Mouse (Mus musculus): ENCODE measurements around the gene Minpp1. TPM values are rescaled to one million over a fixed set of nuclear protein-coding genes. Genes with fewer than 3 reads are reported as not detected.
"Not testable (repeated sequence)": the region's sequence is repeated elsewhere in the genome, so short reads cannot be mapped to it uniquely, and the experiment has no call there.

The Minpp1 gene
- polyA plus RNA-seq (2014; fragmentation: Nextera tagmentation; extraction: Ambion mirVana): 68.9 and 73.8 TPM in 2 replicates

DNA sequence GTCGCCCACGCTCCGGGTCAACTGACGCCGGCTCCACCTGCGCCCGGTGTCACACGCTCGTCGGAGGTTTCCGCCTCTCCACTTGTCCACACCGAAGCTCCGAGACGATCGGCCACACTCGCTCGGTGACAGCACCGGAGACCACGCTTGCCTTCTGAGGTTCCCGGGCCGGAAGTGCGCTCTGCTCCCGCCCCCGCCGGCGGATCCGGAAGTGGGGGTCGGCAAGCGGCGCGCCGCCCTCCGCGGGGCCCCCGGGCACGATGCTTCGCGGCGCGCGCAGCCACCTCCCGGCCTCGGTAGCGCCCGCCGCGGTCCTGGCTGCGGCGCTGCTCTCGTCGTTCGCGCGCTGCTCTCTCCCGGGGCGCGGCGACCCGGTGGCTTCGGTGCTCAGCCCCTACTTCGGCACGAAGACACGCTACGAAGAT is at the start of gene Minpp1:
Minpp1 (plus strand) TSS at position 89 of the 425 bp plus-strand sequence.
- under 1% methylated on average over 64 of the region's 64 CpGs for WGBS
- DNase-seq (ENCODE audit: low spot score, missing footprints) (peak; percentile 99), ATAC-seq (ENCODE audit: low FRiP score) (peak; percentile 94)
- Histone ChIP-seq H3K36me3 (ENCODE audit: control insufficient read depth, insufficient read depth, low read length) (no peaks in the 10 kb centered on the region), H3K4me3 (ENCODE audit: low read depth, low read length) (peak within 1 kb of the TSS; percentile 72), H3K4me1 (ENCODE audit: control insufficient read depth, insufficient read depth, low read length) (peaks cover 13% of the 10 kb centered on the region), H3K9me3 (ENCODE audit: control insufficient read depth, low read length) (no peaks in the 10 kb centered on the region), H3K9ac (ENCODE audit: low read length) (peak within 1 kb of the TSS; percentile 79), H3K27me3 (ENCODE audit: control insufficient read depth, insufficient read depth, low read length) (no peaks in the 10 kb centered on the region), H3K4me2 (peak within 1 kb of the TSS; percentile 75), H3K27ac (ENCODE audit: low read depth, low read length) (peak within 1 kb of the TSS; percentile 76)

DNA sequence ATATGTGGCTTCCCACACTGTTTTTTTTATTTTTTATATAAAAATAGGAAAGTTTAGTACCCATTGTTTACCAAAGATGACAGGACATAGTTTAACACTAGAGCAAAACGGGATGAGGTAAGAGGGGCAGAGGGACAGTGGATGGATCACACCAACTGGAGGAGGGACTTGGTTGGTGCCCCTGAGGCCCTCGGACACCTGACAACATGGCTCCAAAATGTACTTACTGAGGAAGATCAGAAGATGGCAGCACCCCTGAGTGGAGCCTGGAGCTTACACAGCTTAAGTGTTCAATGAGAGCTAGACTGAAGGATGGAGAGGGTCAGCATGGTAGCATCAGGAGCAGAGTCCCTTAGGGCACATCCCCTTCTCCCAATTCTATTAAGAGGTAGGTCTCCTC is 46.2 kb upstream of the Minpp1 start:
- Histone ChIP-seq H3K4me1 (ENCODE audit: control insufficient read depth, insufficient read depth, low read length) (no peaks in the 10 kb centered on the region), H3K27ac (ENCODE audit: low read depth, low read length) (no peak overlapping the region), H3K4me3 (ENCODE audit: low read depth, low read length) (no peak overlapping the region), H3K9me3 (ENCODE audit: control insufficient read depth, low read length) (no peaks in the 10 kb centered on the region; the same call in 1 of the 2 replicates), H3K27me3 (ENCODE audit: control insufficient read depth, insufficient read depth, low read length) (no peaks in the 10 kb centered on the region), H3K36me3 (ENCODE audit: control insufficient read depth, insufficient read depth, low read length) (no peaks in the 10 kb centered on the region), H3K9ac (ENCODE audit: low read length) (no peak overlapping the region), H3K4me2 (no peak overlapping the region)
- 90% methylated on average over 2 of the region's 2 CpGs for WGBS
- DNase-seq (ENCODE audit: low spot score, missing footprints) (no peak), ATAC-seq (ENCODE audit: low FRiP score) (no peak)

DNA sequence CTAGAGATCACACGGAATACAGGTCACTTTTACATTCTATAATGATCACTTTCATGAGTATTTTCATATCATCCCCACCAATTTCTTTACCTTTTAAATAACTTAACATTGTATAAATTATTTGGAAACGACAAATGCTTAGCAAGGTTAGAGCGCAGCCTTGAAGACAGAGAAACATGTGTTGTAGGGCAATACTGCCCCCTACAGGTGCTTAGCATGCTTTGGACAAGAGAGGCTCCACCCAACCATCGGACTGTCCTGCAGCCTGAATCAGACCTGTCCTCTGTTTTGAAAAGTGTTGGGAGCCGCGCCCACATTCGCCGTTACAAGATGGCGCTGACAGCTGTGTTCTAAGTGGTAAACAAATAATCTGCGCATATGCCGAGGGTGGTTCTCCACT is 44.0 kb upstream of the Minpp1 start:
- no peak overlapping the region for H3K9ac ChIP-seq (ENCODE audit: low read length)
- 99% methylated on average over 10 of the region's 11 CpGs for WGBS
- H3K36me3 ChIP-seq (ENCODE audit: control insufficient read depth, insufficient read depth, low read length): no peaks in the 10 kb centered on the region
- H3K27ac ChIP-seq (ENCODE audit: low read depth, low read length): no peak overlapping the region
- H3K9me3 ChIP-seq (ENCODE audit: control insufficient read depth, low read length): no peaks in the 10 kb centered on the region; the same call in 1 of the 2 replicates
- no peak overlapping the region for H3K4me2 ChIP-seq
- no peaks in the 10 kb centered on the region for H3K27me3 ChIP-seq (ENCODE audit: control insufficient read depth, insufficient read depth, low read length)
- no peak overlapping the region for H3K4me3 ChIP-seq (ENCODE audit: low read depth, low read length)
- ATAC-seq (ENCODE audit: low FRiP score): no peak
- no peaks in the 10 kb centered on the region for H3K4me1 ChIP-seq (ENCODE audit: control insufficient read depth, insufficient read depth, low read length)
- DNase-seq (ENCODE audit: low spot score, missing footprints): no peak

DNA sequence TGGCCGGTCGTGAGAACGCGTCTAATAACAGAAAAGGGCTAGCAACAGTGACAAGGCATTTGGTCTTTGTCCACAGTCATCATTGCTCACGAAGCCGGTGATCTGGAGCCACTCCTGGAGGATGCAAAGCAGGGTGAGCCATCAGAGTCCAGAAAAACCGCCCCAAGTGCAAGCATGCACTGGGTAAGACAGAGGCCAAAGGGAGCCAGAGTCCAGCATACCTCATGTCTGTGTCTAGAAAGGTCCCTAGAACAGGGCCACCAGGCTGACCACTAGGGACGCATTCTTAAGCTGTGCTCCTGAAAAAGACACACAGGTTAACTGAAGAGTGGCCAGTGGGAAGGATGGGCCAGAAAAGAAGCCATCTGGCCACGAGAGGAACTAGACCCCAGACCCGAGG is 36.6 kb upstream of the Minpp1 start:
- H3K4me3 ChIP-seq (ENCODE audit: low read depth, low read length): no peak overlapping the region
- no peak overlapping the region for H3K9ac ChIP-seq (ENCODE audit: low read length)
- no peaks in the 10 kb centered on the region for H3K9me3 ChIP-seq (ENCODE audit: control insufficient read depth, low read length)
- DNase-seq (ENCODE audit: low spot score, missing footprints) (no peak), ATAC-seq (ENCODE audit: low FRiP score) (no peak)
- no peaks in the 10 kb centered on the region for H3K36me3 ChIP-seq (ENCODE audit: control insufficient read depth, insufficient read depth, low read length)
- H3K27me3 ChIP-seq (ENCODE audit: control insufficient read depth, insufficient read depth, low read length): no peaks in the 10 kb centered on the region
- H3K4me2 ChIP-seq: no peak overlapping the region
- no peak overlapping the region for H3K27ac ChIP-seq (ENCODE audit: low read depth, low read length)
- 93% methylated on average over 10 of the region's 10 CpGs for WGBS
- H3K4me1 ChIP-seq (ENCODE audit: control insufficient read depth, insufficient read depth, low read length): no peaks in the 10 kb centered on the region

DNA sequence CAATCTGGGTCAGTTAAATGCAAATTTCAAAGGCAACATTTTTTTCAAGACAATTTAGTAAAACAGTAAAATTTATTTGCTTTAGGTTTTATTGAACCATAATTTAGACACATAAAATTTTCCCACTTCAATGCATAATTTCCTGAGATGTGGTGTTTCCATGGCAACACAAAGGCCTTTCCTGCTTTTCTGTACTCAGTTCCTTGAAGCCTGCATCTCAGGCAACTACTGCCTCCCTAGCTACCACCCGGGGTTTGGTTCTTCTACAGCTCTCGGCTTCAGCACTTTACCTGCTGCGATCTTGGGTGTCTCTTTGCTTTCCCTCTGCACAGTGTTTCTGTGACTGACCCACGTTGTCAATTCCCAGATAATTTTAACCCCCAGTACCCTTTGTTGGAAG is 33.3 kb upstream of the Minpp1 start:
- no peak overlapping the region for H3K4me2 ChIP-seq
- no peaks in the 10 kb centered on the region for H3K9me3 ChIP-seq (ENCODE audit: control insufficient read depth, low read length)
- ATAC-seq (ENCODE audit: low FRiP score): no peak
- WGBS: 78% methylated on average over 4 of the region's 4 CpGs
- no peaks in the 10 kb centered on the region for H3K27me3 ChIP-seq (ENCODE audit: control insufficient read depth, insufficient read depth, low read length)
- no peak overlapping the region for H3K9ac ChIP-seq (ENCODE audit: low read length)
- H3K36me3 ChIP-seq (ENCODE audit: control insufficient read depth, insufficient read depth, low read length): no peaks in the 10 kb centered on the region
- H3K27ac ChIP-seq (ENCODE audit: low read depth, low read length): no peak overlapping the region
- DNase-seq (ENCODE audit: low spot score, missing footprints): no peak
- H3K4me1 ChIP-seq (ENCODE audit: control insufficient read depth, insufficient read depth, low read length): no peaks in the 10 kb centered on the region
- H3K4me3 ChIP-seq (ENCODE audit: low read depth, low read length): no peak overlapping the region

- no peaks in the 10 kb centered on the region for H3K4me1 ChIP-seq (ENCODE audit: control insufficient read depth, insufficient read depth, low read length)
- ATAC-seq (ENCODE audit: low FRiP score) (no peak), DNase-seq (ENCODE audit: low spot score, missing footprints) (no peak)
- H3K27me3 ChIP-seq (ENCODE audit: control insufficient read depth, insufficient read depth, low read length): no peaks in the 10 kb centered on the region
- H3K9ac ChIP-seq (ENCODE audit: low read length): no peak overlapping the region
- no peaks in the 10 kb centered on the region; the same call in 1 of the 2 replicates for H3K9me3 ChIP-seq (ENCODE audit: control insufficient read depth, low read length)
- no peaks in the 10 kb centered on the region for H3K36me3 ChIP-seq (ENCODE audit: control insufficient read depth, insufficient read depth, low read length)
- no peak overlapping the region for H3K4me2 ChIP-seq
- 85% methylated on average over 2 of the region's 2 CpGs for WGBS
- no peak overlapping the region for H3K4me3 ChIP-seq (ENCODE audit: low read depth, low read length)
- H3K27ac ChIP-seq (ENCODE audit: low read depth, low read length): no peak overlapping the region
Observed at GRCm38 (mm10) chr19:32456744-32457143, 28.8 kb upstream of the Minpp1 start.

- 88% methylated on average over 8 of the region's 8 CpGs for WGBS
- DNase-seq (ENCODE audit: low spot score, missing footprints); H3K36me3 ChIP-seq (ENCODE audit: control insufficient read depth, insufficient read depth, low read length); H3K4me3 ChIP-seq (ENCODE audit: low read depth, low read length); H3K27me3 ChIP-seq (ENCODE audit: control insufficient read depth, insufficient read depth, low read length); H3K4me1 ChIP-seq (ENCODE audit: control insufficient read depth, insufficient read depth, low read length); H3K4me2 ChIP-seq; H3K9me3 ChIP-seq (ENCODE audit: control insufficient read depth, low read length); H3K9ac ChIP-seq (ENCODE audit: low read length); H3K27ac ChIP-seq (ENCODE audit: low read depth, low read length); ATAC-seq (ENCODE audit: low FRiP score): not testable (repeated sequence)
Observed at GRCm38 (mm10) chr19:32457631-32458030, 27.9 kb upstream of the Minpp1 start.

- WGBS: 89% methylated on average over 6 of the region's 6 CpGs
- Histone ChIP-seq H3K9ac (ENCODE audit: low read length) (no peak overlapping the region), H3K36me3 (ENCODE audit: control insufficient read depth, insufficient read depth, low read length) (no peaks in the 10 kb centered on the region), H3K4me3 (ENCODE audit: low read depth, low read length) (no peak overlapping the region), H3K27ac (ENCODE audit: low read depth, low read length) (no peak overlapping the region), H3K27me3 (ENCODE audit: control insufficient read depth, insufficient read depth, low read length) (no peaks in the 10 kb centered on the region), H3K4me1 (ENCODE audit: control insufficient read depth, insufficient read depth, low read length) (no peaks in the 10 kb centered on the region), H3K9me3 (ENCODE audit: control insufficient read depth, low read length) (no peaks in the 10 kb centered on the region; the same call in 1 of the 2 replicates), H3K4me2 (no peak overlapping the region)
- DNase-seq (ENCODE audit: low spot score, missing footprints) (no peak), ATAC-seq (ENCODE audit: low FRiP score) (no peak)
Observed at GRCm38 (mm10) chr19:32463037-32463436, 22.5 kb upstream of the Minpp1 start.

DNA sequence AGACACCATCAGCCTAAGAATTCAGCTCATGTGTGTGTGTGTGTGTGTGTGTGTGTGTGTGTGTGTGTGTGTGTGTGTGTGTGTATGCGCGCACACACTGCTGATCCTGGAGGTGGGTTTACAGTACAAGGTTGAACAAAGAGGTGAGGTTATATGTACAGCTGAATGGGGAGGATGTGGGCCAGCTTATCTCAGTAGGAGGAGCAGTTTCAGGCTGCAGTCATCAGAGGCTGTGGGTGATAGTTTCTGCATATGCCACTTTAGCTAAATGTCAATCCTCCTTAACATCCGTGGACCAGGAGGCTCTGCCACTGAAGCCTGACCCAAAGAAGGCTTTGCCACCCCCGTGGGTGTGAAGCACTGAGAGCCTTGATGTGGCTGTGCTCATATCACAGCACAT is 20.3 kb upstream of the Minpp1 start:
- no peak for ATAC-seq (ENCODE audit: low FRiP score)
- no peaks in the 10 kb centered on the region for H3K36me3 ChIP-seq (ENCODE audit: control insufficient read depth, insufficient read depth, low read length)
- DNase-seq (ENCODE audit: low spot score, missing footprints): no peak
- no peaks in the 10 kb centered on the region for H3K27me3 ChIP-seq (ENCODE audit: control insufficient read depth, insufficient read depth, low read length)
- H3K4me2 ChIP-seq: no peak overlapping the region
- no peaks in the 10 kb centered on the region for H3K9me3 ChIP-seq (ENCODE audit: control insufficient read depth, low read length)
- H3K27ac ChIP-seq (ENCODE audit: low read depth, low read length): no peak overlapping the region
- H3K4me1 ChIP-seq (ENCODE audit: control insufficient read depth, insufficient read depth, low read length): no peaks in the 10 kb centered on the region
- H3K4me3 ChIP-seq (ENCODE audit: low read depth, low read length): no peak overlapping the region
- 75% methylated on average over 4 of the region's 4 CpGs for WGBS
- no peak overlapping the region for H3K9ac ChIP-seq (ENCODE audit: low read length)

- DNase-seq (ENCODE audit: low spot score, missing footprints): no peak
- ATAC-seq (ENCODE audit: low FRiP score): no peak
- no peaks in the 10 kb centered on the region for H3K9me3 ChIP-seq (ENCODE audit: control insufficient read depth, low read length)
- H3K4me1 ChIP-seq (ENCODE audit: control insufficient read depth, insufficient read depth, low read length): no peaks in the 10 kb centered on the region
- no peak within 1 kb of the TSS for H3K4me3 ChIP-seq (ENCODE audit: low read depth, low read length)
- no peak within 1 kb of the TSS for H3K9ac ChIP-seq (ENCODE audit: low read length)
- H3K4me2 ChIP-seq: no peak within 1 kb of the TSS
- 84% methylated on average over 5 of the region's 6 CpGs for WGBS
- H3K36me3 ChIP-seq (ENCODE audit: control insufficient read depth, insufficient read depth, low read length): no peaks in the 10 kb centered on the region
- no peaks in the 10 kb centered on the region for H3K27me3 ChIP-seq (ENCODE audit: control insufficient read depth, insufficient read depth, low read length)
- H3K27ac ChIP-seq (ENCODE audit: low read depth, low read length): no peak within 1 kb of the TSS
Observed at GRCm38 (mm10) chr19:32466478-32466877, 19.1 kb upstream of the Minpp1 start, which contains the start of gene Rpl9-ps6. Rpl9-ps6 (minus strand) TSS chr19:32466578.

Measured in midbrain, embryonic 11.5 days (tissue).